Mouse (Mus musculus) heart, embryonic 11.5 days (tissue): ENCODE results near the gene Slc22a8. TPM values are rescaled to one million over a fixed set of nuclear protein-coding genes. Genes with fewer than 3 reads are reported as not detected.

ENCODE experiments used
- ATAC-seq: fragments of 200-750 bp; cut with Nextera tagmentation; replicated peaks from 2 replicates; pipeline ENCODE4 v1.8.0; 2017; ENCODE audit warnings: moderate library complexity; ENCODE audit not compliant: insufficient number of reproducible peaks, low FRiP score, low TSS enrichment
- H3K27ac ChIP-seq: fragments of 300-500 bp; sonication (generic); 2 replicates; pipeline ENCODE4 v1.5.1; 2014; ENCODE audit warnings: mild to moderate bottlenecking, low read depth, low read length
- H3K27me3 ChIP-seq: fragments of 300-500 bp; sonication (generic); 2 replicates; pipeline ENCODE4 v1.6.1; 2014; ENCODE audit warnings: mild to moderate bottlenecking, low read length, mixed read lengths; ENCODE audit not compliant: control insufficient read depth, insufficient read depth
- H3K36me3 ChIP-seq: fragments of 300-500 bp; sonication (generic); 2 replicates; pipeline ENCODE4 v1.6.1; 2014; ENCODE audit warnings: mild to moderate bottlenecking, low read length, moderate library complexity, mixed read lengths; ENCODE audit not compliant: control insufficient read depth, insufficient read depth
- H3K4me1 ChIP-seq: fragments of 300-500 bp; sonication (generic); 2 replicates; pipeline ENCODE4 v1.6.1; 2014; ENCODE audit warnings: low read length; ENCODE audit not compliant: control insufficient read depth, insufficient read depth
- H3K4me2 ChIP-seq: fragments of 300-500 bp; sonication (generic); 2 replicates; pipeline ENCODE4 v1.6.1; 2014; ENCODE audit warnings: mild to moderate bottlenecking, moderate library complexity
- H3K4me3 ChIP-seq: fragments of 300-500 bp; sonication (generic); 2 replicates; pipeline ENCODE4 v1.5.1; 2014; ENCODE audit warnings: low read depth, low read length
- H3K9ac ChIP-seq: fragments of 300-500 bp; sonication (generic); 2 replicates; pipeline ENCODE4 v1.6.1; 2014; ENCODE audit warnings: mild to moderate bottlenecking, low read depth, low read length, moderate library complexity
- H3K9me3 ChIP-seq: fragments of 300-500 bp; sonication (generic); replicated peaks from 2 replicates; pipeline ENCODE4 v1.6.1; 2016; ENCODE audit warnings: low read length; ENCODE audit not compliant: control insufficient read depth
- WGBS: fragments of 180-500 bp; shearing (Covaris S2); extraction: QIAGEN DNeasy Blood & Tissue Kit; methylation state at CpG from one replicate; pipeline ENCODE4 v1.1.7; 2014; ENCODE audit not compliant: insufficient replicate concordance; 5-methylcytosine and 5-hydroxymethylcytosine counted together
- polyA plus RNA-seq: library from polyadenylated mRNA; unstranded; fragments of >200 nt; fragmentation: Nextera tagmentation; extraction: Ambion mirVana; gene quantifications from 2 replicates; pipeline ENCODE4 v1.2.1, GENCODE M21; 2014

Gene Slc22a8
- polyA plus RNA-seq, 1 experiment from 2014 or later: 0.07 TPM

DNA sequence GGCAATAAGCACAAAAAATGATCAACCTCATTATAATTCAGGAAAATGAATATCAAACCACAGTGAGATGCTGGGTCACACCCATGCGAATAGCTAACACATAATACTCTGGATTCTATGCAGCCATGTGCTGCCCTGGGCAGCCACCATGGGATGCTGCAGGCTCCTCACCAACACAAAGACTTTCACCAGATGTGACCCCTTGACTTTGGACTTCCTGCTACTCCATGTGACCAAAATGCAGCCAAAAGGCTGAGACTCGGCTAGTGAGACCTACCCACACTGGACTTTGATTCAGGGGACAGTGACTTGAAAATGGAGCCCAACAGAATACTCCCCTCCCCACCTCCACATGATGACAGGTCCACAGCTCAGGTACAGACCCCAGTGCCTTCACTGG, 39.2 kb downstream of the Slc22a8 start:
- no peak overlapping the region for H3K9ac ChIP-seq
- H3K36me3 ChIP-seq: no peaks in the 10 kb centered on the region
- no peaks in the 10 kb centered on the region for H3K27me3 ChIP-seq
- no peak overlapping the region for H3K27ac ChIP-seq
- ATAC-seq: no peak
- no peaks in the 10 kb centered on the region for H3K9me3 ChIP-seq
- WGBS: 64% methylated on average over 2 of the region's 2 CpGs
- H3K4me1 ChIP-seq: no peaks in the 10 kb centered on the region
- no peak overlapping the region for H3K4me3 ChIP-seq
- H3K4me2 ChIP-seq: no peak overlapping the region

GRCm38 (mm10) chr19:8630826-8631225, 39.8 kb downstream of the Slc22a8 start:
- WGBS: 71% methylated on average over 6 of the region's 6 CpGs
- no peaks in the 10 kb centered on the region for H3K36me3 ChIP-seq
- no peak for ATAC-seq
- H3K4me2 ChIP-seq: no peak overlapping the region
- H3K9ac ChIP-seq: no peak overlapping the region
- H3K4me3 ChIP-seq: no peak overlapping the region
- no peak overlapping the region for H3K27ac ChIP-seq
- no peaks in the 10 kb centered on the region for H3K27me3 ChIP-seq
- no peaks in the 10 kb centered on the region for H3K9me3 ChIP-seq
- H3K4me1 ChIP-seq: no peaks in the 10 kb centered on the region

DNA sequence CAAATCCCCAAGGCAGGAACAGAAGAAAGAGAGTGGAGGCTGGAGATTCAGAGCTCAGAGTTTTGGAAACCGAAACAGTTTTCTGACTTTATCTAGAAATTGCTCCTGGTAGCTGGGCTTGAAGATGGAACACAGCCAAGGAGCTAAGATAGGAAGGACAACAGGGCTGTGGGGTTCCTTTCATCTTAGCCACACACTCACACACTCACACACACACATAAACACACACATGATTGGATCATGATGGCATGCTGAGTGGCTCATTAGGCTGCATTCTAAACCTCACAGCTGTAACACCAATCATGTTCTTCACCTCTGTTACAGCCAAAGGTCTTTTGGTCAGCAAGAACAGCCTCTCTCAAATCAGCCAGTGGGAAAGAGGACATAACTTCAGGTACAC, 41.0 kb downstream of the Slc22a8 start:
- H3K9me3 ChIP-seq: no peaks in the 10 kb centered on the region
- no peak overlapping the region for H3K27ac ChIP-seq
- H3K36me3 ChIP-seq: no peaks in the 10 kb centered on the region
- no peaks in the 10 kb centered on the region for H3K27me3 ChIP-seq
- no peak for ATAC-seq
- no peak overlapping the region for H3K9ac ChIP-seq
- no peak overlapping the region for H3K4me2 ChIP-seq
- no peaks in the 10 kb centered on the region for H3K4me1 ChIP-seq
- H3K4me3 ChIP-seq: no peak overlapping the region
- WGBS: 57% methylated on average over 1 of the region's 1 CpGs

DNA sequence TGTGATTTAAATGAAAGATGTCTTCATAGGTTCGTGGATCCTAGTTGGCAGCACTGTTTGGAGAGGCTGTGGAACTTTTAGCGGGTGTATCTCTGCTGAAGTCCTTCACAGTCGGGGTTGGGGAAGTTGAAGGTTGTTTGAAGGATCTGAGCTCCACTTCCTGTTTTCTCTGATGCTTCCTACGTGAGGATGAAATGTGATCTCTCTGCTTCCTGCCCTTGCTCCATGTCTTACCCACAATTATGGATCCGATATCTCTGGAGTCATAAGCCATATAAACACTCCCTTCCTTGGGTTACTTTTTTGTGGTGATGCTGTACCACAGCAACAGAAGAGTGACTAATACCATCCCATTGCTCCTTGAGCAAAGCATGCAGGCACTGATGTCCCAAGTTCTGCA, 51.0 kb downstream of the Slc22a8 start:
- H3K27me3 ChIP-seq: no peaks in the 10 kb centered on the region
- H3K4me2 ChIP-seq: no peak overlapping the region
- no peak for ATAC-seq
- WGBS: 43% methylated on average over 5 of the region's 5 CpGs
- H3K4me1 ChIP-seq: no peaks in the 10 kb centered on the region
- H3K9ac ChIP-seq: no peak overlapping the region
- H3K27ac ChIP-seq: no peak overlapping the region
- no peaks in the 10 kb centered on the region for H3K9me3 ChIP-seq
- no peaks in the 10 kb centered on the region for H3K36me3 ChIP-seq
- H3K4me3 ChIP-seq: no peak overlapping the region

GRCm38 (mm10) chr19:8646393-8646792, 55.3 kb downstream of the Slc22a8 start:
- H3K4me2 ChIP-seq: no peak overlapping the region
- no peak overlapping the region for H3K4me3 ChIP-seq
- no peaks in the 10 kb centered on the region for H3K36me3 ChIP-seq
- H3K27ac ChIP-seq: no peak overlapping the region
- no peaks in the 10 kb centered on the region for H3K27me3 ChIP-seq
- 69% methylated on average over 2 of the region's 2 CpGs for WGBS
- H3K9me3 ChIP-seq: no peaks in the 10 kb centered on the region
- ATAC-seq: no peak
- H3K4me1 ChIP-seq: no peaks in the 10 kb centered on the region
- H3K9ac ChIP-seq: no peak overlapping the region

- H3K4me1 ChIP-seq: no peaks in the 10 kb centered on the region
- ATAC-seq: no peak
- H3K4me3 ChIP-seq: no peak overlapping the region
- no peaks in the 10 kb centered on the region for H3K27me3 ChIP-seq
- no peaks in the 10 kb centered on the region for H3K36me3 ChIP-seq
- H3K9me3 ChIP-seq: no peaks in the 10 kb centered on the region
- no peak overlapping the region for H3K4me2 ChIP-seq
- H3K27ac ChIP-seq: no peak overlapping the region
- H3K9ac ChIP-seq: no peak overlapping the region
Observed at GRCm38 (mm10) chr19:8655833-8656232, 64.8 kb downstream of the Slc22a8 start.

- Histone ChIP-seq H3K4me3 (no peak overlapping the region), H3K36me3 (no peaks in the 10 kb centered on the region), H3K4me1 (no peaks in the 10 kb centered on the region), H3K27ac (no peak overlapping the region), H3K4me2 (no peak overlapping the region), H3K9ac (no peak overlapping the region), H3K27me3 (no peaks in the 10 kb centered on the region), H3K9me3 (no peaks in the 10 kb centered on the region)
- ATAC-seq: no peak
- WGBS: 78% methylated on average over 4 of the region's 4 CpGs
Observed at GRCm38 (mm10) chr19:8656341-8656740, 65.3 kb downstream of the Slc22a8 start.

Other genes starting within 250 kb of the Slc22a8 start
- gene Slc22a30, start 186.1 kb upstream of the Slc22a8 start, polyA plus RNA-seq: not detected in 2 replicates
- not detected in 2 replicates for gene Slc22a6, start 26.8 kb downstream of the Slc22a8 start, polyA plus RNA-seq
- gene Chrm1, start 72.5 kb downstream of the Slc22a8 start, polyA plus RNA-seq: 0.06 TPM in 1 of 2 replicates, not detected in the other
- 82.6 and 87.8 TPM in 2 replicates for gene Slc3a2, start 132.1 kb downstream of the Slc22a8 start, polyA plus RNA-seq
- gene Wdr74, start 144.6 kb downstream of the Slc22a8 start, polyA plus RNA-seq: 56.4 and 58.8 TPM in 2 replicates
- 0.99 and 2.2 TPM in 2 replicates for gene 1700092M07Rik, start 149.5 kb downstream of the Slc22a8 start, polyA plus RNA-seq
- 82.2 and 85.1 TPM in 2 replicates for gene Stx5a, start 150.2 kb downstream of the Slc22a8 start, polyA plus RNA-seq
- gene Nxf1, start 165.8 kb downstream of the Slc22a8 start, polyA plus RNA-seq: 126 and 138 TPM in 2 replicates
- 146 and 150 TPM in 2 replicates for gene Tmem223, start 179.7 kb downstream of the Slc22a8 start, polyA plus RNA-seq
- 63.9 and 69.9 TPM in 2 replicates for gene Tmem179b, start 183.2 kb downstream of the Slc22a8 start, polyA plus RNA-seq
- gene Taf6l, start 195.2 kb downstream of the Slc22a8 start, polyA plus RNA-seq: 12.8 and 14.3 TPM in 2 replicates
- gene Polr2g, start 207.3 kb downstream of the Slc22a8 start, polyA plus RNA-seq: 138 and 155 TPM in 2 replicates
- 3.9 and 5.2 TPM in 2 replicates for gene Zbtb3, start 211.3 kb downstream of the Slc22a8 start, polyA plus RNA-seq
- gene Ttc9c, start 228.1 kb downstream of the Slc22a8 start, polyA plus RNA-seq: 32.3 and 34.0 TPM in 2 replicates
- 4.6 and 6.1 TPM in 2 replicates for gene Hnrnpul2, start 228.8 kb downstream of the Slc22a8 start, polyA plus RNA-seq
- gene AC129217.1, start 238.5 kb downstream of the Slc22a8 start, polyA plus RNA-seq: not detected in 2 replicates
- 37.9 and 41.7 TPM in 2 replicates for gene Bscl2, start 246.2 kb downstream of the Slc22a8 start, polyA plus RNA-seq
- 3.5 and 4.2 TPM in 2 replicates for gene Gng3, start 247.9 kb downstream of the Slc22a8 start, polyA plus RNA-seq